Mouse (Mus musculus): ENCODE results near the gene Txndc11. TPM values are rescaled to one million over a fixed set of nuclear protein-coding genes. Genes with fewer than 3 reads are reported as not detected.

Txndc11 gene
- polyA plus RNA-seq, 1 experiment from 2014 or later, result 36.5 TPM

DNA sequence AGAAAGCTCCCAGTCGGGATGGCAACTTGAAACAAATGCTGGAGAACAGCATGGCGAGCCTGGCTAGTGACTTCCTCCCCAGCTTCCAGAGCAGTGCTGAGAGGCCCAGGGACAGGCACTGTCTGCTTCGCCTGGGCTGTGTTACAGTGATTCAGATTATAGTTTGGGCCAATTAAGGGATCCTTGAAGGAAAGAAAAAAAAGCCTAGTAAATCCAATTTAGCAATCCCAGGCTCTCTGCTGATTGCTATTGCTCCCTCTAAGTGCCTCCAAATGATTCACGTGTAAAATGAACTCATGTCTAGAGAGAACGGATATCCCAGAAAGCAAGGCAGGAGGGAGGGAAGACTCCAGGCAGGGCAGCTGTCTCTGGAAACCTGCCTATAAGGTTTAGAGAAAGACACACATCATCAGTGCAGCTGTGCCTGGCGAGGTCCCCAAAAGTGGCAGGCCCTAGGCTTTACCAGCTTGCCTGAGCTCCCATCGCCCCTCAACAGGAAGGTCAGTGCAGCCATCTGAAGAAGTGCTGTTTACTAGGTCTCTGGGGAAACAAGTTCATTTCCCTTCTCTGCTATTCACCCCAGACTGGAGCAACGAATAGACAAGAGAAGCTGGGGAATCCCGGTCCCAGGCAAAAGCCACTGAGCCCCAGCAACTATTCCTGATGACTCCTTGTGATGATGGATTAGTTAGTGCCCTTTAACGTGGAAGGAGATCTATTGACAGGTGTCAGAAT, 43.4 kb downstream of the Txndc11 start:
- WGBS, result 86% methylated on average over 10 of the region's 10 CpGs
- no peak overlapping the region for H3K9ac ChIP-seq (ENCODE audit: low read depth, low read length)
- 0 out of 2 replicates have a peak, but pooled peaks cover 5% of the 10 kb centered on the region for H3K4me1 ChIP-seq (replicated peaks; ENCODE audit: control insufficient read depth, insufficient read depth, low read length)
- peaks cover 20% of the 10 kb centered on the region for H3K36me3 ChIP-seq (ENCODE audit: control insufficient read depth, insufficient read depth, low read length)
- no peaks in the 10 kb centered on the region for H3K27me3 ChIP-seq (replicated peaks; ENCODE audit: control insufficient read depth, insufficient read depth, low read length)
- H3K4me2 ChIP-seq, result no peak overlapping the region
- H3K27ac ChIP-seq (ENCODE audit: low read depth, low read length), result no peak overlapping the region
- ATAC-seq (replicated peaks; ENCODE audit: low FRiP score) (no peak), DNase-seq (ENCODE audit: low spot score) (no peak)
- no peak overlapping the region for H3K4me3 ChIP-seq (ENCODE audit: low read depth, low read length)
- no peaks in the 10 kb centered on the region for H3K9me3 ChIP-seq (ENCODE audit: control insufficient read depth, low read length)

DNA sequence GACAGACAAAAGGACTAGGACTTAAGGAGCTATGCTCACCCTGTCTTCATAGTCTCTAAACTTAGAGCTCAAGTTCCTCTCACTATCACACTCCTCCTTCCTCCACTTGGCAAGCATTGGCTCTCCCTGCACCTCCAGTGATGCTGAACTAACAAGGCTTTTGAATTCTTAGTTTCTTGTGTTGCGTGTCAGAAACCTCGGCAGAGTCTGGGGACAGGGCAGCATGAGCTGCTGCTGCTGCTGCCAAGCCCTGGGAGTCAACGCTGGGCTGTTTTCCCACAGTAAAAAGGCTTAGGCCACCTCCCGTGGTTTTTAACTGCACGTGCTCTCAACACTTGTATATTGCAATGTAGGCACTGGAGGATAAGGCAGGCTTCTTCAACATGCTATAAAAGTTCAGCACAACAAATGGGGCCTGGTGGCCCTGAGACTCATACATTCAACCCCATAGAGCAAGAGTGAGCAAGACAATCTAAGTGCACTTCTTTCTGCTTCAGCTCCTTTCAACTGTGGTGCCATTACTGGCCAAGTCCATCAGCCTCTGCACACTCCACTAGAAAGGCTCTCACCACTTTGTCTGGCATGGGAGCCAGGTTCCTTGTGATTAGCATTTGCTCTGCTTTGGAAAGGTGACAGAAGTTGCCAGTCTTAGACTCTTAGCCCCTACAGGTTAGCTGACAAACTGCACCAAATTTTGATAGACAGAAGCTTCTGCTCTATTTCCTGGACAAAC, 47.4 kb downstream of the Txndc11 start:
- DNase-seq (ENCODE audit: low spot score) (no peak), ATAC-seq (replicated peaks; ENCODE audit: low FRiP score) (no peak)
- H3K9ac ChIP-seq (ENCODE audit: low read depth, low read length), result no peak overlapping the region
- no peaks in the 10 kb centered on the region for H3K9me3 ChIP-seq (ENCODE audit: control insufficient read depth, low read length)
- H3K27ac ChIP-seq (ENCODE audit: low read depth, low read length), result no peak overlapping the region
- peaks cover 32% of the 10 kb centered on the region for H3K36me3 ChIP-seq (ENCODE audit: control insufficient read depth, insufficient read depth, low read length)
- no peaks in the 10 kb centered on the region for H3K4me1 ChIP-seq (replicated peaks; ENCODE audit: control insufficient read depth, insufficient read depth, low read length)
- WGBS, result 82% methylated on average over 5 of the region's 5 CpGs
- no peak overlapping the region for H3K4me3 ChIP-seq (ENCODE audit: low read depth, low read length)
- no peaks in the 10 kb centered on the region for H3K27me3 ChIP-seq (replicated peaks; ENCODE audit: control insufficient read depth, insufficient read depth, low read length)
- H3K4me2 ChIP-seq, result no peak overlapping the region

DNA sequence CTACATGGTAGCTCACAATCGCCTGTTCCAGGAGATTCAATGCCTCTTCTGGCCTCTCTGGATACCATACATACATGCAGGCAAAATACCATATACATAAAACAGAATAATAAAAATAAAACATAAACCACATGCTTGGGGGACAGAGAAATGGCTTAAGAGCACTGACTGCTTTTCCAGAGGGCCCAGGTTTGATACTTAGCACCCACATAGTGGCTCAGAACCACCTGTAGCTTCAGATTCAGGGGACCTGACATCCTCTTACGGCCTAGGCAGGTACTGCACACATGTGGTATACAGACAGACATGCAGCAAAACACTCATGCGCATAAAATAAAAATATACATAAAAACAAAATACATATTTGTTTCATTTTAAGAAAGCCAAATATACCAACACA, 48.2 kb downstream of the Txndc11 start:
- 93% methylated on average over 3 of the region's 3 CpGs for WGBS
- Histone ChIP-seq H3K27ac (ENCODE audit: low read depth, low read length) (no peak overlapping the region), H3K4me1 (replicated peaks; ENCODE audit: control insufficient read depth, insufficient read depth, low read length) (no peaks in the 10 kb centered on the region), H3K9ac (ENCODE audit: low read depth, low read length) (no peak overlapping the region), H3K4me2 (no peak overlapping the region), H3K9me3 (ENCODE audit: control insufficient read depth, low read length) (no peaks in the 10 kb centered on the region), H3K27me3 (replicated peaks; ENCODE audit: control insufficient read depth, insufficient read depth, low read length) (no peaks in the 10 kb centered on the region), H3K36me3 (ENCODE audit: control insufficient read depth, insufficient read depth, low read length) (peaks cover 34% of the 10 kb centered on the region), H3K4me3 (ENCODE audit: low read depth, low read length) (no peak overlapping the region)
- DNase-seq (ENCODE audit: low spot score) (no peak), ATAC-seq (replicated peaks; ENCODE audit: low FRiP score) (no peak)

DNA sequence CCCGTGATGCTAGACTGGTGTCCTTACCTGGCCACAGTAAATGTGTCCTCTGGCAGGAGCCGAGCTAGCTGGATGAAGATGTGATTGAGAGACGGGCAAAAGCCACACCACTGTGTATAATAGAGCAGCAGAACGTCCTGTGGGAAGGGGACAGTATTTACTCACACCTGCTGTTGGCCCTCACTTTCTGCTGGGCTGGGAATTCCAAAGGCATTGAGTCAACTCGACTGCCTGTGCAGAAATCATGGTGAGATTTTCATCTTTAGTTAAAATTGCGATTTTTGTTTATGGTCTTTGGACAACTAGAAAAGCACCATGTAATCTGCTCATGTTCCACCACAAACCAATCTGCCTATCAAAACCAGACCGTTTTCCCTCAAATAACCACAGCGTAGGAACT, 50.3 kb downstream of the Txndc11 start:
- H3K9ac ChIP-seq (ENCODE audit: low read depth, low read length), result no peak overlapping the region
- H3K27me3 ChIP-seq (replicated peaks; ENCODE audit: control insufficient read depth, insufficient read depth, low read length), result no peaks in the 10 kb centered on the region
- DNase-seq (ENCODE audit: low spot score) (no peak), ATAC-seq (replicated peaks; ENCODE audit: low FRiP score) (no peak)
- H3K4me2 ChIP-seq, result no peak overlapping the region
- no peaks in the 10 kb centered on the region for H3K9me3 ChIP-seq (ENCODE audit: control insufficient read depth, low read length)
- H3K4me3 ChIP-seq (ENCODE audit: low read depth, low read length), result no peak overlapping the region
- no peaks in the 10 kb centered on the region for H3K4me1 ChIP-seq (replicated peaks; ENCODE audit: control insufficient read depth, insufficient read depth, low read length)
- no peak overlapping the region for H3K27ac ChIP-seq (ENCODE audit: low read depth, low read length)
- WGBS, result 86% methylated on average over 8 of the region's 8 CpGs
- peaks cover 37% of the 10 kb centered on the region for H3K36me3 ChIP-seq (ENCODE audit: control insufficient read depth, insufficient read depth, low read length)

- H3K4me2 ChIP-seq, result no peak overlapping the region
- 36% methylated on average over 3 of the region's 3 CpGs for WGBS
- no peaks in the 10 kb centered on the region for H3K27me3 ChIP-seq (replicated peaks; ENCODE audit: control insufficient read depth, insufficient read depth, low read length)
- peaks cover 9% of the 10 kb centered on the region for H3K4me1 ChIP-seq (replicated peaks; ENCODE audit: control insufficient read depth, insufficient read depth, low read length)
- H3K36me3 ChIP-seq (ENCODE audit: control insufficient read depth, insufficient read depth, low read length), result peaks cover 35% of the 10 kb centered on the region
- H3K9me3 ChIP-seq (ENCODE audit: control insufficient read depth, low read length), result no peaks in the 10 kb centered on the region
- no peak for DNase-seq (ENCODE audit: low spot score)
- ATAC-seq (replicated peaks; ENCODE audit: low FRiP score), result peak; percentile 39; the same call in 1 of the 2 replicates
- no peak overlapping the region for H3K4me3 ChIP-seq (ENCODE audit: low read depth, low read length)
- peak overlapping the region; percentile 3; the same call in 1 of the 2 replicates for H3K27ac ChIP-seq (ENCODE audit: low read depth, low read length)
- no peak overlapping the region for H3K9ac ChIP-seq (ENCODE audit: low read depth, low read length)
Observed at GRCm38 (mm10) chr16:11078216-11078869, 56.1 kb downstream of the Txndc11 start.

DNA sequence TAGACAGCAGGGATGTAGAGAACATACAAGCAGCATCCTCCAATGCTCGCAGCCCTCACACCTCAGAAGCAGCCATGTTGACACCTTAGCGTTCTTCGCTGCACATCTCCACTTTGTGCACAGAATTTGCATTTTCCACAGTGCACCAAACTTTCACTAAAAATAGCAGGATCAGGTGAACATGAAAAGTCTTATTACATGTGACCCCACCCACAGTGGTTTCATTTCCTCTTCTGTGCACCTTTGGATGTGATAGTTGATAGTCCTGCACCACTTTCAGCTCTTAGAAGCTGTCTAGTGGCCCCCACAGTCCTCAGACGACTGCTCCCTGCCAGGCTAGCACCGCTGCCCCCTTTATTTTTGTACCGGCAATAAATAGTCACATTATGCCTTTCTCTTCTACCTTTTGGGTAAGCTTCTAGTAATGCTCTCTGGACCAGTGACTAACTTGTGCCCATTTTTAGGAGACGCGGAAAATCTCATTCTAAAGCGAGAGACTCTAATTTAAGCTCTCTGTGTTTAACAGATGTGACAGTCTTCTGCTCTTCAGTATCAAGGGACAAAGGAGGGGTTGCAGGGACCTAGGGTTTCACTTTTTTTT, 56.7 kb downstream of the Txndc11 start:
- Histone ChIP-seq H3K4me1 (replicated peaks; ENCODE audit: control insufficient read depth, insufficient read depth, low read length) (peaks cover 9% of the 10 kb centered on the region), H3K27ac (ENCODE audit: low read depth, low read length) (no peak overlapping the region), H3K9ac (ENCODE audit: low read depth, low read length) (no peak overlapping the region), H3K9me3 (ENCODE audit: control insufficient read depth, low read length) (no peaks in the 10 kb centered on the region), H3K36me3 (ENCODE audit: control insufficient read depth, insufficient read depth, low read length) (peaks cover 32% of the 10 kb centered on the region; the same call in 1 of the 2 replicates), H3K4me3 (ENCODE audit: low read depth, low read length) (no peak overlapping the region), H3K27me3 (replicated peaks; ENCODE audit: control insufficient read depth, insufficient read depth, low read length) (no peaks in the 10 kb centered on the region), H3K4me2 (no peak overlapping the region)
- 87% methylated on average over 9 of the region's 9 CpGs for WGBS
- ATAC-seq (replicated peaks; ENCODE audit: low FRiP score) (no peak), DNase-seq (ENCODE audit: low spot score) (no peak)

DNA sequence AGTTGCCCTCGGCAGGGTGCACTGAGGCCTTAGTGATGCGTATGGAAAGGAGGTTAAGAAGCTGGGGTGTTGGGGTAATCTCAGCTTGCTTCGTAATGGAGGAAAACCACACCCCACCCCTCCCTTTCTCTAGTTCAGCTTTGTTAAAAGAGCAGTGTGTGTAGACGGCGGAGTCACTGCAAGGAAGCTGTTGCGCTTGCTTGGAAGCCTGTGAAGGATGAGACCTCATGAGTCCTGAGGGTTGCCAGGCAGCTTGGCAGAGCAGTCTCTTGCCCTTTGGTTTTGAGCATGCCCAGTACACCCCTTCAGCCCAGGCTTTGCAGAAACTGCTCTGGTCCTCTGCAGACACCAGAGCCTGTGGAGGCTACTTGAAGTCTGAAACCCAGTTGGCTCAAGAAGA, 61.4 kb downstream of the Txndc11 start:
- Histone ChIP-seq H3K9me3 (ENCODE audit: control insufficient read depth, low read length) (no peaks in the 10 kb centered on the region), H3K36me3 (ENCODE audit: control insufficient read depth, insufficient read depth, low read length) (peaks cover 13% of the 10 kb centered on the region; the same call in 1 of the 2 replicates), H3K9ac (ENCODE audit: low read depth, low read length) (no peak overlapping the region), H3K4me2 (no peak overlapping the region), H3K4me1 (replicated peaks; ENCODE audit: control insufficient read depth, insufficient read depth, low read length) (peaks cover 8% of the 10 kb centered on the region), H3K4me3 (ENCODE audit: low read depth, low read length) (no peak overlapping the region), H3K27me3 (replicated peaks; ENCODE audit: control insufficient read depth, insufficient read depth, low read length) (0 out of 2 replicates have a peak, but pooled peaks cover 3% of the 10 kb centered on the region), H3K27ac (ENCODE audit: low read depth, low read length) (no peak overlapping the region)
- DNase-seq (ENCODE audit: low spot score) (no peak), ATAC-seq (replicated peaks; ENCODE audit: low FRiP score) (no peak)
- 84% methylated on average over 6 of the region's 6 CpGs for WGBS

DNA sequence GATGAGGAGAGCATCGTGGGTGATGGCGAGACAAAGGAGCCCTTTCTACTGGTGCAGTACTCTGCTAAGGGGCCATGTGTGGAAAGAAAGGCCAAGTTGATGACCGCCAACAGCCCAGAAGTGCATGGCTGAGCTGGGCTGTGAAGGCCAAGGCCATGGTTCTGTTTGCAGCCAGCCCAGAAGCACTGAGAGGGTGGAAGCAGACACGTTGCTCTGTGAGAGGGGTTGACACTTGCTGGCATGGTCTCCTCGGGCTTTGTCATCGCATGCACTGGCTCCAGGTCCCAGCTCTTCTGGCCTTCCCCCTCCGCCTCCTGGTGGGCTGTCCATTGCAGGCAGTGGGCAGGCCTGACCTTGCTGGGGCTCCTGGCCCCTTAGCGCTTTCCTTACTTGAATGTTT, 62.0 kb downstream of the Txndc11 start:
- H3K36me3 ChIP-seq (ENCODE audit: control insufficient read depth, insufficient read depth, low read length), result peaks cover 13% of the 10 kb centered on the region; the same call in 1 of the 2 replicates
- H3K27me3 ChIP-seq (replicated peaks; ENCODE audit: control insufficient read depth, insufficient read depth, low read length), result peaks cover 7% of the 10 kb centered on the region
- 84% methylated on average over 8 of the region's 8 CpGs for WGBS
- H3K4me3 ChIP-seq (ENCODE audit: low read depth, low read length), result no peak overlapping the region
- ATAC-seq (replicated peaks; ENCODE audit: low FRiP score) (no peak), DNase-seq (ENCODE audit: low spot score) (no peak)
- no peak overlapping the region for H3K9ac ChIP-seq (ENCODE audit: low read depth, low read length)
- no peak overlapping the region for H3K27ac ChIP-seq (ENCODE audit: low read depth, low read length)
- no peak overlapping the region for H3K4me2 ChIP-seq
- no peaks in the 10 kb centered on the region for H3K9me3 ChIP-seq (ENCODE audit: control insufficient read depth, low read length)
- H3K4me1 ChIP-seq (replicated peaks; ENCODE audit: control insufficient read depth, insufficient read depth, low read length), result peaks cover 11% of the 10 kb centered on the region; the same call in 1 of the 2 replicates
